Mouse (Mus musculus): Measurements from ENCODE around the gene Syt2. TPM values are rescaled to one million over a fixed set of nuclear protein-coding genes. Genes with fewer than 3 reads are reported as not detected.

The Syt2 gene
- total RNA-seq, 2 experiments from 2014 or later: 0.10 TPM; not detected in 1

DNA sequence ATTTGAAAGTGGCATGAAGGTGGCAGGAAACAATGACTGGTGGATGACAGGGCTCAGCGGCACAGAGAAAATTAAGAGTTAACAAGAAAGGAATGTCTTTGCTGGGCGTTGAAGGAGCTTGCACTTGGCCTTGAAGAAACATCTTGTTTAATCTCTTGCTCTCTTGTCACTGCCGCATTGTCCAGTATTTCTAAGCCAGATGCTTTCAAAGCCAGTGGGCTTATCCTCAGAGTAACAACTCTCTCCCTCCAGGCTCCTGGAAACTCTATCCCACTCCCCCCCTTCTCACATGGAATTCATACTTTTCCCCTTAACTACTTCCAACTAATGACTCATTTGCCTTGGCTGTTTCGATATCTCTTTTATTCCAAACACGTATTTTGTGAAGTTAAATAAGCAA lies 157.9 kb downstream of the Syt2 start:
- ATAC-seq (replicated peaks; ENCODE audit: poor library complexity): no peak

- ATAC-seq (replicated peaks; ENCODE audit: poor library complexity): no peak
Measured at GRCm38 (mm10) chr1:134805471-134805870, 159.0 kb downstream of the Syt2 start.

Other genes starting within 250 kb of the Syt2 start
- 45.6 and 45.9 TPM in 2 replicates for gene Cyb5r1, start 241.1 kb upstream of the Syt2 start, total RNA-seq (2015)
- gene Cyb5r1, start 241.1 kb upstream of the Syt2 start, total RNA-seq (2017): 22.2 and 25.3 TPM in 2 replicates
- 63.0 and 63.2 TPM in 2 replicates for gene Adipor1, start 231.3 kb upstream of the Syt2 start, total RNA-seq (2015)
- 43.2 and 44.2 TPM in 2 replicates for gene Adipor1, start 231.3 kb upstream of the Syt2 start, total RNA-seq (2017)
- 12.3 and 14.2 TPM in 2 replicates for gene Klhl12, start 191.1 kb upstream of the Syt2 start, total RNA-seq (2015)
- 11.7 and 21.7 TPM in 2 replicates for gene Klhl12, start 191.1 kb upstream of the Syt2 start, total RNA-seq (2017)
- gene Rabif, start 152.0 kb upstream of the Syt2 start, total RNA-seq (2015): 20.0 and 25.6 TPM in 2 replicates
- gene Rabif, start 152.0 kb upstream of the Syt2 start, total RNA-seq (2017): 15.4 and 15.5 TPM in 2 replicates
- gene Mgat4e, start 97.0 kb upstream of the Syt2 start, total RNA-seq (2015): 0.10 TPM in 1 of 2 replicates, not detected in the other
- not detected in 2 replicates for gene Mgat4e, start 97.0 kb upstream of the Syt2 start, total RNA-seq (2017)
- gene Kdm5b, start 86.5 kb upstream of the Syt2 start, total RNA-seq (2015): 16.3 and 24.2 TPM in 2 replicates
- 18.0 and 20.6 TPM in 2 replicates for gene Kdm5b, start 86.5 kb upstream of the Syt2 start, total RNA-seq (2017)